Mouse (Mus musculus) kidney, adult 9 months (tissue): Measurements from ENCODE around the gene Trpm4.

Source experiments
- DNase-seq: peaks from one replicate; pipeline ENCODE4 v3.0.0; 2022

Gene Trpm4

GRCm38 (mm10) chr7:45346905-45347304 is 13.3 kb upstream of the Trpm4 start:
- DNase-seq = no peak

DNA sequence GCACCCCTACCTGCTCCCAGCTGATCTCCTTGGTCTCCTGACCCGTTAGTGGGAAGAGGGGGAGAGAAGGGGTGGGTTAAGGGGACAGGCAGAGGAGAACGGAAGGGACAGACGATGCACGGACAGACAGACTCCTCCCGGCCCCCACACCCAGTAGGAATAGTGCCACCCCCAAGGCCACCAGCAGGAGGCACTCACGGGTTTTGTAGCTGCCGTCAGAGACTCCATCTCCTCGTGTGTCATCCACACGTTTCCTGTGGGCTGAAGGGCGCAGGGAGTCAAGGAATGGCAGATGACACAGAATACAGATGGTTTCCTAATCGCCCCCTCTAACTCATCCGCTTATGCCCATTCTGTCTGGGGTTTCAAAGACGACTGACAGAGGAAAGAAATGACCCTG is 10.0 kb upstream of the Trpm4 start:
- DNase-seq = no peak

- DNase-seq = no peak
These were observed 8.5 kb upstream of the Trpm4 start for GRCm38 (mm10) chr7:45342081-45342480.

- peak; percentile 86 for DNase-seq
These were observed 7.7 kb upstream of the Trpm4 start for GRCm38 (mm10) chr7:45341303-45341702.

GRCm38 (mm10) chr7:45340669-45341068 is 7.1 kb upstream of the Trpm4 start:
- peak; percentile 43 for DNase-seq

GRCm38 (mm10) chr7:45340066-45340442 is 6.5 kb upstream of the Trpm4 start:
- no peak for DNase-seq

DNA sequence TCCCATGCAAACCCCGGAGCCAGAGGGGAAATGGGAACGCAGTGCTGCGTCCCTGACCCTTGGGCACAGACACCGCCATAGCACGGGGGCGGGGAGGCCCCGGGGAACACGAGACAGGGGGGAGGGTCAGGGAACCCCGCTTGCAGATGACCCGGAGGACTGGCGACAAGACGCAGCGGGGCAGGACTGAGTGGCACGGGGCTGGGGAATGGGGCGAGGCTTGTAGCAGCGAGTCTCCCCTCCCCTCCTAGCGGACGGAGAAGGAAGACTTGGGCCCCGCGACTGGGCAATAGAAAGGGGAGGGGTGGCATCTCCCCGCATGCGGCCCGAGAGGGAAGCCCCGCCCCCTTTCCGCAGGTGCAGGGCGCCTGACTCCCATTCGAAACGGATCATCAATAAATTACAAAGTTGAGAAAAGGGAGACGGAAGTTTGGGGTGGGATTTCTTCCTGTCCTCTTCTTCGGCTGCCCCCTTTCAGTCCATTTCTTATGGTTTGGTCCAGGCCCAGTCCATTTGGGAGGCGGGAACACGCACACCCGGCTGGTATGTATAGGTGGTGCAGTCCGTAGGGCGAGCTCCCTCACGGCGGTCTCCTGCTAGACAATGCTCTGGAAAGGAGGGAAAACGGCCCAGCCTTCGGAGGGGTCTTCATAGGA is 6.0 kb upstream of the Trpm4 start:
- DNase-seq = peak; percentile 57

DNA sequence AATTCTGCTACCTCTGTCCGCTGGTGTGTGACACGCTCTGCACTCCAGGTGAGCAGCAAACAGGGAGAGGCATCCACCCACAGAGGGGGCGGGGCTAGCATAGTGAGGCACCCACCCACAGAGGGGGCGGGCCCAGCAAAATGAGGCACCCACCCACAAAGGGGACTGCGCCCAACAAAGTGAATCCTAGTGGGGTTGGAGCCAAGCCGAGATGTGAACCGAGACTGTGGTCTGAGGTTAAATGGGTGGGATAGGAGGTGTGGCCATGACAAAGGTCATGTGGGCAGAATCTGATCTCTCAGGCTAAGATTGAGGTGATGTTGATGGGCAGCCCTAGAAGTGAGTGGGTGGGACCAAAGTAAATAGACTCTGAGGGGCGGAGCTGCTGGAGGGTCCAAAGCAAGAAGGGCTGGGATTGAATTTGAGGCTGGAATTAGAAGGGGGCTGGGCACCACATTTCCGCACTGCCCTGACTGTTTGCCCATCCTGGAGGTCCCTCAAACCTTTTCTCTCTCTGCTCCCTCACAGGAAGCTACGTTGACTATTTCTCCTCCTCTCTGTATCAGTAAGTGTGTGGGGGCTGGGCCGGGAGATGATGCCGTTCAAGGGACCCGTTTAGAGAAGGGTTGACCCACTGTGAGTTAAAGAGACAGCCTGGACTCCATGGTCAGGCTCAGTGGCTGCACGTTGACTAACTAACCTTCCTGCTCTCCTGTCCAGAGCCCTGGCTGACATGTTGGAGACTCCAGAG is 4.8 kb upstream of the Trpm4 start:
- DNase-seq = peak; percentile 51

GRCm38 (mm10) chr7:45337469-45337868 is 3.9 kb upstream of the Trpm4 start:
- DNase-seq = no peak

DNA sequence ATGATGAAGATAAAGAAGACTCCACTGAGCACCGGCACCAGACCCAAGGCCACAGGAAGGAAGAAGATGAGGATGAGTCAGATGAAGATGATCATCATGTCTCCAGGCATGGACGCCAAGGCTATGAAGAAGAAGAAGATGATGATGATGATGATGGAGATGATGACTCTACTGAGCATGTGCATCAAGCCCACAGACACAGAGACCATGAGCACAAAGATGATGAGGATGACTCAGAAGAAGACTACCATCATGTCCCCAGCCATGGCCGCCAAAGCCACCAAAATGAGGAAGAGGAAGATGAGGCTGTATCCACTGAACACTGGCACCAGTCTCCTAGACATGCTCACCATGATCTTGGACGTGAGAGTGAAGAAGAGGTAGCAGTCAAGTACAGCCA is 2.7 kb upstream of the Trpm4 start:
- no peak for DNase-seq

DNA sequence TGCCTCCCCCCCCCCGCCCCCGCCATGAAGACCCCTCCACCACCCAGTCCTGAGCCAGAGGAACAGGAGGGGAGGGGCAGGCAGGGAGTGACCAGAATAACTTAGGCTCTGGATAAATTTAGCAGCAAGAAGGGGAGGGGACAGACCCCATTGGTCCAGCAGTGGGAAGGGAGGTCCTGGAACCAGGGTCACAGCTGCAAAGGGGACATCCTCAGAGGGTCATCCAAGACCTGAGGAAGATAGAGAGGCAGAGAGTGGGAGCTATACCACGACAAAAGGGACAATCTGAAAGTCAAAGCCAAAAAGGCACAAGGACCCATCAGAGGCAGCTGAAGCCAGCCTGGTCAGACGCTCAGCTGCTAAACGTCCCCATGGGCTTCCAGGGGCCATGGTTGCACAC is 1.5 kb upstream of the Trpm4 start, which contains the start of gene Hrc:
Hrc (plus strand) TSS at position 235 of the 400 bp plus-strand sequence.
- no peak for DNase-seq

- no peak for DNase-seq
These were observed 1.0 kb upstream of the Trpm4 start for GRCm38 (mm10) chr7:45334605-45335004.

DNA sequence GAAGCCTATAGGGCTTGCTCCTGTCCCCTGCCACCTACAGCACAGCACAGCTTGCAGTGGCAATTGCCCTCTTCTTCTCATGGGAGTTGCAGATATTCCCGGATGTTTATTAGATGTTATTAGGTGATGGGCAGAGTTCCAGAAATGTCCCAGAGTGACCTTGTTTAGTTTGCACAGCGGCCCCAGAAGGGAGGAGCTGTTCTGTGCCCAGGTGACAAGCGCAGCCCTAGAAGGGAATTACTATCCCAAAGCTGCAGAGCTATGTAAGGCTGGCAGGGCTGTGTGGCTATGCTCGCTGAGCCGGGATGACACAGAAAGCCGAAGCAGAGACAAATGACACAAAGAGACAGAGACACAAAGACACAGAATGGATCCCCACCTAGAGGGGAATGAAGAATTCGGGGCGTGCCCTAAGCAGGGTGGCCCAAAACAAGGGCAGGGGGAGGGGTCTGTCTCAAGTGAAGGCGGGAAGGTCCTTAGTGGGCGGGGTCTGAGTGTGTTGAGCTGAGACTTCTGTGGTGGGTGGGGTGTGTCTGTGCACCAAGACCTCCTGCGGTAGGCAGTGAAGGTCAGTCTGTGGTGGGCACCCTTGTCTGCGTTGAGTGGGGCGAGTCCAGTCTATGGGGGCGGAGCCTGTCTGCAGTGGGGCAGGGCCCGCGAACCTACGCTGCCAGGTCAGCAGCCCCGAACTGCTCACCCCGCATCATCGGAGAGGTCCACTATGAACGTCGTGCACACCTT is 725 bp downstream of the Trpm4 start:
- DNase-seq = peak; percentile 51

- no peak for DNase-seq
These were observed 2.1 kb downstream of the Trpm4 start for GRCm38 (mm10) chr7:45331502-45331901.

DNA sequence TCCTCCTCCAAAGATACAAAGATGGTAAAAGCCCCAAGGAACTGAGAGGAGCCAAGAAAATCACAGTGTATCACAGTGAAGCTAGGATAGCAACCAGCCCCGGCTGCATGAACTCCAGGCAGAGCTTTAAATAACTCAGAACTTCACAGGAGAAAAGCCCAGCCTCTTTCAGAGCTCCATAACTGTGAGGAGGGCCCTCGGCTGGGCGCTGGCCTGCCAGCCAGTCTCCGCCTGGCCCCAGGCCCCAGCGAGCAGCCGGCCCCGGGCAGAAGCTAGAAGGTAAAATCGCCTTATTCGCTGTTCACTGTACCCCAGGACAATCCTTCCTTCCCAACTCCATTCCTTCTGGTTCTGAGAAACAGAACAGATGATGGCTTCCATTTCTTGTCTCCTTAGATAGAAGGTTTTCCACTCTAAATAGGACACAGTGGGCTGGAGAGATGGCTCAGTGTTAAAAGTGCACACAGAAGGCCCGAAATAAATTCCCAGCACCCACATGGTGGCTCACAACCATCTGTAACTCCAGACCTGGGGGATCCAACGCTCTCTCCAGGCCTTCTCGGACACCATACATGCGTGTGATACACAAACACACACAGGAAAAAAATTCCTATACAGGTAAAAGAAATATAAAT is 4.6 kb downstream of the Trpm4 start:
- DNase-seq = no peak

DNA sequence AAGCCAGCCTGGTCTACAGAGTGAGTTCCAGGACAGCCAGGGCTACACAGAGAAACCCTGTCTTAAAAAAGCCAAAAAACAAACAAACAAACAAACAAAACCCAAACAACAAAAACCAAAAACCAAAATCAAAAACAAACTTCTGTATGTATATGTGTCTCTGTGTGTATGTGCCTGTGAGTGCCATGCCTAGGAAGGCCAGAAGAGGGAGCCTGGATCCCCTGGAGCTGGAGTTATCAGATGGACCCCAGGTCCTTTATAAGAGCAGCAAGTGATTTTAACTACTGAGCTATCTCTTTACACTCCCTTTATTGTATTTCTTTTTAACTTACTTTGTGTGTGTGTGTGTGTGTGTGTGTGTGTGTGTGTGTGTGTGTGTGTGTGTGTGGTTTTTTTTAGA is 7.8 kb downstream of the Trpm4 start:
- DNase-seq = no peak

- no peak for DNase-seq
These were observed 10.5 kb downstream of the Trpm4 start for GRCm38 (mm10) chr7:45323069-45323468.

DNA sequence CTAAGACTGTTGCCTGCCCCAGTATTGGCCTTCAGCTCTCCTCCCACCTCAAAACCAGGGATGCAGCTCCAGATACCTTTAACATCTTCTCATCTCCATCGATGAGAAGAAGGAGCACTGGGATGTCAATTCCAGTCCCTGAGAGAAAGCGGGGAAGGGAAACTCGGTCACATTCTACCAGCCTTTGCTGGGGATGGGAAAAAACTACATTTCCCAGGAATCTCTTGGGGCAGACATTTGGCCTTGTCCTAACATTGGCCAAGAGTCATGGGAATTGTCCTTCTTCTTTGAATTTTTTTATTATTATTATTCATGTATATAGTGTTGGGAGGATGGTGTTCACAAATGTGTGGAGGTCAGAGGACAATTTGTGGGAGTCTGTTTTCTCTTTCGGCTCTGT is 11.3 kb downstream of the Trpm4 start:
- DNase-seq = no peak

GRCm38 (mm10) chr7:45316536-45316935 is 17.0 kb downstream of the Trpm4 start:
- DNase-seq = no peak

DNA sequence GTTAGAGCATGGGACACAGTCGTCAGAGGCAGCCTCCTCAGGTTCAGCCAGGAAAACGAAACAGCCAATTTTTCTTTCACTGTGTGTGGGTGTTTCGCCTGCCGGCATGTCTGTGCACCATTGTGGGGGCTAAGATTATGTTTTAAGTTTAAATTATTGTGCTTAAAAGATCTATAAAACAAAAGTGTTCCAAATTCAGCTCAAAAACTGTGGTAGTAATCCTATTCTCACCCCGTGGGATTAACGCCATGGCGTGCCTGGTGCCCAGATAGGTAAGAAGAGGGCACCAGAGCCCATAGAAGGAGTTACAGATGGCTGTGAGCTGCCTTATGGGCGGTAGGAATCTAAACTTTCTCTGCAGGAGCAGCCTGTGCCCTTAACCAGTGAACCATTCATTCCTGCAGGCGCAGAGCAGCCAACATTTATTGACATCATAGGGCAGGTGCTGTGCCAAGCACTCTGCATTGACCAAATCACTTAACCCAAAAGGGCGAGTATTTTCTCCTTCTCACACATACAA is 18.3 kb downstream of the Trpm4 start:
- peak; percentile 77 for DNase-seq

DNA sequence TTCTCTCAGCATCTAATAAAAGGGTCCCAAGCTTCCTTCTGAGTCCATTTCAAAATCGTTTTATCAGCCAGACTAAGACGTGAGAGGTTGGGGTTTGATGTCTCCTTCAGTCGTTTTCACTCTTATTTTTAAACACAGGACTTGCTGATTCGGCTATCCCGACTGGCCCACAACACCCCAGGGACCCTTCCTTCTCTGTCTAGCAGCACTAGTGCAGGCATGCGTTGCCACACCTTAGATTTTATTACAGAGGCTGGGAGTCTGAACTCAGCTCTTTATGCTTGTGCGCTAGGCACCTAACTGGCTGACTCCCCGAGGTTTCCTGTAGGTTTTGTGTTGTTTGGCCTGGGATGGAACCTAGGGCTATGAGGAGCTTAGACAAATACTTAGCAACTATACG is 20.1 kb downstream of the Trpm4 start:
- DNase-seq = no peak

DNA sequence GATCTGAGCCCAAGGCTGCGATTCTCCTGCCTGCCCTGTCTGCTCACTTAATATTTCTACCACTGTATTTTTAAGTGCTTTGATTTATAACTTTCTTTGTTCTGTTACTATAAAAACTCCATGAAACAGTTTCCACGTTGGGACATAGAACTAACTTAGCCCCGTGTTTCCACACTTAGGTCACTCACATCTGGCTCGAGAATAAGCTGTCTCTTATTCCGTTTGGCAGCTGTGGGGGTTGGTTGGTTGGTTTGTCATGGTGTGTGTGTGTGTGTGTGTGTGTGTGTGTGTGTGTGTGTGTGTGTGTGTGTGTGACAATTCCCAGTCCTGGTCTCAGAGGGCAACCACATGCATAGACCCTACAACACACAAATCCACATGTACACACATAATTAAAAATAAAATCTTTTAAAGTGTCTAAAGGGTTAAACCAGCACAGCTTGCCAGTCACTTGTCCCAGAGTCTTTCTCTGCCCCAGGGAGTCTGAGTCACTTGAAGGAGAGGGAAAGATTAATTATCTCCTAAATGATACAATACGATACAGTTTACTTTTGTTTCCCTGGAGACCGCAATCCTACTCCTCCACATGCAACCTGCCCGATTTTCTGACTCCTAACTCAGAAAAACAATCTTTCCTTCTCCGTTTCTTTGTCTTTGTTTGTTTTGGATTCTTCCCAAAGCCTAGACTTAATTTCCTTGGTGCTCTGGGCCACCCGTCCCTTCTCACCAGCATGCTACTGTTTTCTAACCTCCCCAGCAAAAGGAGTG is 20.7 kb downstream of the Trpm4 start:
- DNase-seq = no peak
